Mouse (Mus musculus): ENCODE results near the gene Pax5. TPM values are rescaled to one million over a fixed set of nuclear protein-coding genes. Genes with fewer than 3 reads are reported as not detected.
"Not testable (repeated sequence)": the region's sequence is repeated elsewhere in the genome, so short reads cannot be mapped to it uniquely, and the experiment has no call there.

Gene Pax5
- polyA plus RNA-seq (2012; rRNA removed) (0.05 and 0.13 TPM in 2 replicates), polyA plus RNA-seq (2014; fragmentation: Nextera tagmentation; extraction: Ambion mirVana) (not detected in 2 replicates)

DNA sequence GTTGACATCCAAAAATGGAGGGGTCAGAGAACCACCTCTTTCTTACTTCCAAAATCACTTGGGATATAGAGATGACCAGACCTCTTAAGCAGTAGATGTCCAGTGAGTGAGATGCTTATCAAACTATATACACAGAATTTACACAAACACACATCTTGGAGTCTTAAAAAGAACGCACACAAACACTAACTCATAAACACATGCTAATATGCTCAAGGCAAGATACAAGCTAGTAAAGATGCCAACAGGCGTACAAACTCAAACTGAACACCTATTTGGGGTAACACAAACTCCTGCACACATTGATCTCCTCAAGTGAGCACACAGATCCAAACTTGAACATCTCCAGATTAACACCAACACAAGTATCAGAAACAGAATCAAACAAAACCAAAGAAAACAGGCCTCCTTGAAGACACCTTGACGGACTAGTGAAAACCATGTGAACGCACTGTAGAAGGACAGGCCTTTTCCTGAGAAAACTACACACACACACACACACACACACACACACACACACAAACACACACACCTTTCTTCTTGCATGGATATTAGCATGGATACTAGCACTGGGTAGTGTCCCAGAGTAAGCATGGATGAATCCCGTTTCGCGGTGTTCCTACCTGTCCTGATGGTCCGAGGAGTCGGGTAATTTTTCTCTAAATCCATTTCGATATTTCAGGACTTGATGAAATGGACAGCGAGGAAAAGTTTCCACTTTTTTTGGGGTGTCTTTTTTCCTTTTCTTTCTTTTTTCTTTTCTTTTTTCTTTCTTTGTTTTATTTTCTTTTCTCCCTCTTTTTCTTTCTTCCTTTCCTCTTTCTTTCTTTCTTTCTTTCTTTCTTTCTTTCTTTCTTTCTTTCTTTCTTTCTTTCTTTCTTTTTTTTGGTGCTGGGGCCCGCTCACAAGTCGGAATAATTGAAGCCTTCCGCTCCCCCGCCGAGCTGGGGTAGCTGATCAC lies at the start of gene Pax5:
Gene Pax5, minus strand, starts transcription at position 748 of the 961 bp plus-strand sequence.
- ATAC-seq (ENCODE audit: low FRiP score, low read depth) = no peak

DNA sequence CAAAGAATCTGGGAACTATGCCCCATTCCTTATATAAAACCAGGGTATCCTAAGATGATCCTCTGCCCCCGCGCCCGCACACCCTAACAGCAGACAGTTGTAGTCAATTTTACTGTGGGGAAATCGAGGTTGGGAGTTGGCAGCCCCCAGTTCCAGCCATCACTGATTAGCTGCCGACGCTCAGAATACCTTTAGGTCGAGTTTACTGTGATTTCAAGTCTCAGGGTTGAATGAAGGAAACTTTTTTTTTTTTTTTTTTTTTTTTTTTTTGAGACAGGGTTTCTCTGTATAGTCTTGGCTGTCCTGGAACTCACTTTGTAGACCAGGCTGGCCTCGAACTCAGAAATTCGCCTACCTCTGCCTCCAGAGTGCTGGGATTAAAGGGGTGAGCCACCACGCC lies 46.8 kb upstream of the Pax5 start:
- H3K9me3 ChIP-seq (ENCODE audit: control insufficient read depth, low read length); DNase-seq (ENCODE audit: low spot score); H3K4me1 ChIP-seq (ENCODE audit: control insufficient read depth, insufficient read depth, low read length); H3K36me3 ChIP-seq (ENCODE audit: control insufficient read depth, insufficient read depth, low read length); H3K27me3 ChIP-seq (ENCODE audit: control insufficient read depth, insufficient read depth, low read length); ATAC-seq (ENCODE audit: low FRiP score, low read depth): not testable (repeated sequence)
- Histone ChIP-seq H3K9ac (ENCODE audit: low read depth, low read length, severe bottlenecking) (peak overlapping the region; percentile 91), H3K27ac (replicated peaks; ENCODE audit: low read depth, low read length) (peak overlapping the region; percentile 85), H3K4me3 (replicated peaks; ENCODE audit: low read length) (peak overlapping the region; percentile 93), H3K4me2 (replicated peaks; ENCODE audit: low read depth, low read length, severe bottlenecking) (peak overlapping the region; percentile 64)
- 11% methylated on average over 10 of the region's 10 CpGs for WGBS

More for the DNA sequence above, at the start of gene Pax5:
- Histone ChIP-seq H3K9ac (ENCODE audit: low read depth, low read length, severe bottlenecking) (no peak within 1 kb of the TSS), H3K4me2 (replicated peaks; ENCODE audit: low read depth, low read length, severe bottlenecking) (no peak within 1 kb of the TSS), H3K4me1 (ENCODE audit: control insufficient read depth, insufficient read depth, low read length) (peaks cover 6% of the 10 kb centered on the region; the same call in 1 of the 2 replicates), H3K36me3 (ENCODE audit: control insufficient read depth, insufficient read depth, low read length) (no peaks in the 10 kb centered on the region), H3K27me3 (ENCODE audit: control insufficient read depth, insufficient read depth, low read length) (peaks cover 99% of the 10 kb centered on the region), H3K4me3 (replicated peaks; ENCODE audit: low read length) (0 out of 2 replicates have a peak within 1 kb of the TSS, but pooled peaks have one; percentile 5), H3K9me3 (ENCODE audit: control insufficient read depth, low read length) (no peaks in the 10 kb centered on the region), H3K27ac (replicated peaks; ENCODE audit: low read depth, low read length) (no peak within 1 kb of the TSS)
- no peak for TF ChIP-seq POLR2A (IDR thresholded peaks at IDR 0.05; ENCODE audit: borderline replicate concordance, extremely low read depth, insufficient read depth, insufficient read length)
- no peak for DNase-seq (ENCODE audit: low spot score)
- 29% methylated on average over 16 of the region's 16 CpGs for WGBS

DNA sequence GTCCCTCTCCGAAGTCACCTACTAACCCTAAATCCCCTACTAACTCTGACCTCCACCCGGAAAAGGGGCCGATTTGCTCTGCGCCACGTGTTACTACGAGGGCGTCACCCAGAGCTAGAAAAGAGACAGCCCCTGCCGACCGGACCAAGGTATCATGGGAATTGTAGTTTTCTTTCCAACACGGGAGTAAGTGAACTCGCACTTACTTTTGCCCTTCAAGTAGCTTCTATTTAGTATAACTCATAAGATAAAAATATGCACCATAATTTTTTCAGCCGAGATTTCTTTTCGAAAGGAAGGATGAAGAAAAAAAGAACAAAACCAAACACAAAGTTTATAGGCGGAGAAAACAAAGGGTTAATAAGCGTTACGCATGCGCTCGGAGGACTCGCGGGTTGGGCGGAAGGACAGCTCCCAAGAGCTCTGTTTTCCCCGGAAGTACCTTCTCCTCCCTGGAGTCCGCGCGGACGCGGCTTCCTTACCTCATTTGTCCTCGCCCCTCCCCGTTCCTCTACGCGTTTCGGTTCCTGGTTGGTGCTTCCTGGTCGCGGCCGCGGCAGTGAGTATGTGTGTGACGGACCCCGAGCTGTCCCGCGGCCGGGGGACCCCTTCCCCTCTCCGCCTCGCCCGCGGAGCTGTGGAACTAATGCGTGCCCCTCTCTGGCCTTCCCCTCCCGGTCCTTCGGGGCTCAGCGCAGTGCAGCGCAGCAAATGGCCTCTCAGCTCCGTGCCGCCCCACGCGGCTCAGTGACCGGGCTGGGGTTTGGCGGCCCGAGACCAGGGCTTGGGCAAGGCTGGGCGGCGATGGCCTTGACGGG lies 46.1 kb upstream of the Pax5 start:
- H3K4me2 ChIP-seq (replicated peaks; ENCODE audit: low read depth, low read length, severe bottlenecking) = peak overlapping the region; percentile 64
- H3K27me3 ChIP-seq (ENCODE audit: control insufficient read depth, insufficient read depth, low read length) = no peaks in the 10 kb centered on the region
- peak overlapping the region; percentile 85 for H3K27ac ChIP-seq (replicated peaks; ENCODE audit: low read depth, low read length)
- DNase-seq (ENCODE audit: low spot score) = peak; percentile 94
- H3K4me3 ChIP-seq (replicated peaks; ENCODE audit: low read length) = peak overlapping the region; percentile 93
- peak; percentile 96 for ATAC-seq (ENCODE audit: low FRiP score, low read depth)
- H3K9ac ChIP-seq (ENCODE audit: low read depth, low read length, severe bottlenecking) = peak overlapping the region; percentile 91
- 0 out of 2 replicates have a peak, but pooled peaks have one; percentile 31 for TF ChIP-seq POLR2A (IDR thresholded peaks at IDR 0.05; ENCODE audit: borderline replicate concordance, extremely low read depth, insufficient read depth, insufficient read length)
- no peaks in the 10 kb centered on the region for H3K9me3 ChIP-seq (ENCODE audit: control insufficient read depth, low read length)
- under 1% methylated on average over 51 of the region's 60 CpGs for WGBS
- H3K4me1 ChIP-seq (ENCODE audit: control insufficient read depth, insufficient read depth, low read length) = peaks cover 8% of the 10 kb centered on the region
- H3K36me3 ChIP-seq (ENCODE audit: control insufficient read depth, insufficient read depth, low read length) = no peaks in the 10 kb centered on the region

DNA sequence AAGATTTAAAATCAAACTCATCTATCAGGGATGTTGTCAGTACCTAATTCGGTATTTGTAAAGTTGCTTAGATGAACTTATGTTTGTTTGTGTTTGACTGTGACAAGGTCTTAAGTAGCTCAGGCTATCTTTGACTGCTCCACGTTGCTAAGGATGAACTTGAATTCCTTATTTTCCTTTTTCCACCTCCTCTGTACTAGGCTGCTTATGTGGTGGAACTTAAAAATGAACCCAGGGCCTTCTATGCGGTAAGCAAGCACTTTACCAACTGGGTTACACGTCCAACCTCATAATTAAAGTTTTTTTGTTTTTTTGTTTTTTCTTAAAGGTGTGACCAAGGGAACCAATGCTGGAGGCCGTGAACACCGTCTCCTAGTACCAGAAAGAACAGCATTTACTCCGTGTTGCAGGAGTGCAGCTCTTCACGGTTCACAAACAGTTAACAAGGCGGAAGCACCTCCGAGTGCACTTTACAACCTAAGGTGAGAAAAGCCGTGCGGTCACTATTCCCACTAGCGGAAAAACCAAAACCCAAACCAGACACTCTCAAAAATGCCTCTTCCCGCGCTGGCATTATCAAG lies 45.4 kb upstream of the Pax5 start, which contains the start of gene Zcchc7:
Gene Zcchc7, plus strand, starts transcription at position 325 of the 581 bp plus-strand sequence.
- ATAC-seq (ENCODE audit: low FRiP score, low read depth) (peak; percentile 51), DNase-seq (ENCODE audit: low spot score) (no peak)
- WGBS = 5% methylated on average over 15 of the region's 15 CpGs

More for the DNA sequence above, 45.4 kb upstream of the Pax5 start, which contains the start of gene Zcchc7:
- TF ChIP-seq POLR2A (IDR thresholded peaks at IDR 0.05; ENCODE audit: borderline replicate concordance, extremely low read depth, insufficient read depth, insufficient read length) = no peak
- Histone ChIP-seq H3K4me2 (replicated peaks; ENCODE audit: low read depth, low read length, severe bottlenecking) (peak within 1 kb of the TSS; percentile 64), H3K27ac (replicated peaks; ENCODE audit: low read depth, low read length) (peak within 1 kb of the TSS; percentile 85), H3K36me3 (ENCODE audit: control insufficient read depth, insufficient read depth, low read length) (no peaks in the 10 kb centered on the region), H3K27me3 (ENCODE audit: control insufficient read depth, insufficient read depth, low read length) (no peaks in the 10 kb centered on the region), H3K4me1 (ENCODE audit: control insufficient read depth, insufficient read depth, low read length) (peaks cover 8% of the 10 kb centered on the region), H3K4me3 (replicated peaks; ENCODE audit: low read length) (peak within 1 kb of the TSS; percentile 93), H3K9ac (ENCODE audit: low read depth, low read length, severe bottlenecking) (peak within 1 kb of the TSS; percentile 91), H3K9me3 (ENCODE audit: control insufficient read depth, low read length) (no peaks in the 10 kb centered on the region)

All from limb, embryonic 14.5 days (tissue).